Mouse (Mus musculus) ES-E14 (cell line): Measurements from ENCODE around the gene Eml4. TPM values are rescaled to one million over a fixed set of nuclear protein-coding genes. Genes with fewer than 3 reads are reported as not detected.

ENCODE experiments used
- DNase-seq: peaks from one replicate; pipeline ENCODE4 v3.0.0-alpha.2; 2013; ENCODE audit warnings: low read depth, low spot score
- H3K27ac ChIP-seq: 2 replicates; pipeline ENCODE4 v1.5.1; 2012; ENCODE audit warnings: low read depth, mild to moderate bottlenecking, low read length, moderate library complexity, mixed read lengths; ENCODE audit not compliant: poor library complexity, insufficient read depth, severe bottlenecking
- H3K36me3 ChIP-seq: 2 replicates; pipeline ENCODE4 v1.6.1; 2012; ENCODE audit warnings: mild to moderate bottlenecking, low read length, moderate library complexity, mixed read lengths; ENCODE audit not compliant: control insufficient read depth, poor library complexity, insufficient read depth, severe bottlenecking
- H3K4me1 ChIP-seq, 2 experiments: fragments of 150-350 bp in 1 of 2; sonication (generic) in 1 of 2; 2 replicates each; pipeline ENCODE4 v1.6.1; 2012; ENCODE audit warnings: low read length in 2 of 2, mild to moderate bottlenecking in 1 of 2, mixed read lengths in 1 of 2; ENCODE audit not compliant: control insufficient read depth in 2 of 2, insufficient read depth in 2 of 2, poor library complexity in 1 of 2
- H3K4me3 ChIP-seq, 2 experiments: fragments of 150-350 bp in 1 of 2; sonication (generic) in 1 of 2; 2 replicates each; pipeline ENCODE4 v1.5.1; 2012; ENCODE audit warnings: low read length in 2 of 2, low read depth in 1 of 2, mild to moderate bottlenecking in 1 of 2, mixed read lengths in 1 of 2; ENCODE audit not compliant: insufficient read depth in 1 of 2, poor library complexity in 1 of 2, severe bottlenecking in 1 of 2
- H3K9ac ChIP-seq: 2 replicates; pipeline ENCODE4 v1.6.1; 2012; ENCODE audit warnings: low read depth, mild to moderate bottlenecking, low read length, mixed read lengths; ENCODE audit not compliant: poor library complexity, insufficient read depth, severe bottlenecking
- H3K9me3 ChIP-seq: fragments of 150-350 bp; sonication (generic); 2 replicates; pipeline ENCODE4 v1.6.1; 2012; ENCODE audit warnings: low read depth, mild to moderate bottlenecking, low read length; ENCODE audit not compliant: control insufficient read depth, insufficient read depth
- CHD2 ChIP-seq: IDR thresholded peaks from 2 replicates; pipeline ENCODE4 v1.6.1; 2014; ENCODE audit warnings: mild to moderate bottlenecking, low read depth, low read length, inconsistent platforms
- in situ Hi-C, 2 experiments: fragments of 600-800 bp; cut with MboI; formaldehyde crosslinking; loops; one replicate each; pipeline ENCODE4 v1.15.1; 2025; ENCODE audit warnings: low sequenced_read_pairs in 2 of 2, inconsistent platforms in 1 of 2; ENCODE audit not compliant: unreplicated experiment in 2 of 2
- total RNA-seq: library from RNA; depleted of rRNA; stranded (reverse); fragments of 300-350 nt; gene quantifications from 2 replicates; pipeline ENCODE4 v1.2.3, GENCODE M21; 2012; rRNA removed

Gene Eml4
- total RNA-seq, 1 experiment: 43.0 TPM

- in situ Hi-C loops: no loop called here
- Histone ChIP-seq H3K4me1 (peaks cover 15 to 27% of the 10 kb centered on the region in 2 experiments), H3K27ac (peak overlapping the region; percentile 85), H3K4me3 (peak overlapping the region; percentile 53 to 59), H3K9ac (peak overlapping the region; percentile 63), H3K9me3 (no peaks in the 10 kb centered on the region), H3K36me3 (no peaks in the 10 kb centered on the region)
- DNase-seq: no peak
- no peak for TF ChIP-seq CHD2
Observed at GRCm38 (mm10) chr17:83527651-83528381, 177.1 kb downstream of the Eml4 start.

Other genes with a start within 250 kb of the Eml4 start
- 39.0 and 39.1 TPM in 2 replicates for gene Pkdcc, start 135.6 kb upstream of the Eml4 start, total RNA-seq
- 104 and 139 TPM in 2 replicates for gene Cox7a2l, start 166.4 kb downstream of the Eml4 start, total RNA-seq